Mouse (Mus musculus) heart, embryonic 10.5 days (tissue): ENCODE measurements around the gene Mtus2. TPM values are rescaled to one million over a fixed set of nuclear protein-coding genes. Genes with fewer than 3 reads are reported as not detected.

Source experiments
- DNase-seq: peaks from one replicate; pipeline ENCODE4 v3.0.0-alpha.2; 2017; ENCODE audit warnings: low spot score
- H3K27ac ChIP-seq: fragments of 300-500 bp; sonication (generic); 2 replicates; pipeline ENCODE4 v1.5.1; 2016; ENCODE audit warnings: mild to moderate bottlenecking
- H3K27me3 ChIP-seq: fragments of 300-500 bp; sonication (generic); 2 replicates; pipeline ENCODE4 v1.6.1; 2016; ENCODE audit warnings: mild to moderate bottlenecking; ENCODE audit not compliant: poor library complexity, insufficient read depth, severe bottlenecking
- H3K36me3 ChIP-seq: fragments of 300-500 bp; sonication (generic); 2 replicates; pipeline ENCODE4 v1.6.1; 2016; ENCODE audit warnings: mild to moderate bottlenecking, moderate library complexity
- H3K4me1 ChIP-seq: fragments of 300-500 bp; sonication (generic); 2 replicates; pipeline ENCODE4 v1.6.1; 2016; ENCODE audit warnings: mild to moderate bottlenecking
- H3K4me3 ChIP-seq: fragments of 300-500 bp; sonication (generic); 2 replicates; pipeline ENCODE4 v1.5.1; 2016; ENCODE audit warnings: mild to moderate bottlenecking, moderate library complexity
- H3K9me3 ChIP-seq: fragments of 300-500 bp; sonication (generic); 2 replicates; pipeline ENCODE4 v1.6.1; 2016; ENCODE audit warnings: mild to moderate bottlenecking, moderate library complexity
- WGBS: fragments of 180-500 bp; shearing (Covaris S2); methylation state at CpG from one replicate; pipeline ENCODE4 v1.1.7; 2016; 5-methylcytosine and 5-hydroxymethylcytosine counted together
- polyA plus RNA-seq: library from polyadenylated mRNA; unstranded; fragments of >200 nt; fragmentation: Nextera tagmentation; extraction: Ambion mirVana; gene quantifications from 2 replicates; pipeline ENCODE4 v1.2.1, GENCODE M21; 2016

The Mtus2 gene
- polyA plus RNA-seq, 1 experiment from 2014 or later: 52.2 TPM

GRCm38 (mm10) chr5:148061869-148062268 is 104.7 kb downstream of the Mtus2 start:
- Histone ChIP-seq H3K27me3 (no peaks in the 10 kb centered on the region), H3K4me3 (no peak overlapping the region), H3K27ac (no peak overlapping the region), H3K4me1 (no peaks in the 10 kb centered on the region), H3K9me3 (no peaks in the 10 kb centered on the region), H3K36me3 (no peaks in the 10 kb centered on the region)
- DNase-seq: no peak
- WGBS: 83% methylated on average over 4 of the region's 4 CpGs

GRCm38 (mm10) chr5:148063745-148064144 is 106.6 kb downstream of the Mtus2 start:
- H3K4me1 ChIP-seq: no peaks in the 10 kb centered on the region

GRCm38 (mm10) chr5:148065251-148065650 is 108.1 kb downstream of the Mtus2 start:
- H3K27me3 ChIP-seq: no peaks in the 10 kb centered on the region
- no peaks in the 10 kb centered on the region for H3K4me1 ChIP-seq
- no peak for DNase-seq
- 79% methylated on average over 5 of the region's 5 CpGs for WGBS
- H3K4me3 ChIP-seq: no peak overlapping the region
- H3K9me3 ChIP-seq: no peaks in the 10 kb centered on the region
- H3K27ac ChIP-seq: no peak overlapping the region
- H3K36me3 ChIP-seq: no peaks in the 10 kb centered on the region

More at GRCm38 (mm10) chr5:148063745-148064144, 106.6 kb downstream of the Mtus2 start:
- 54% methylated on average over 3 of the region's 3 CpGs for WGBS
- DNase-seq: no peak
- H3K4me3 ChIP-seq: no peak overlapping the region
- no peak overlapping the region for H3K27ac ChIP-seq
- H3K27me3 ChIP-seq: no peaks in the 10 kb centered on the region
- H3K9me3 ChIP-seq: no peaks in the 10 kb centered on the region
- no peaks in the 10 kb centered on the region for H3K36me3 ChIP-seq

- 6% methylated on average over 4 of the region's 4 CpGs for WGBS
- Histone ChIP-seq H3K27me3 (no peaks in the 10 kb centered on the region), H3K36me3 (no peaks in the 10 kb centered on the region), H3K4me3 (no peak overlapping the region), H3K9me3 (no peaks in the 10 kb centered on the region; the same call in 1 of the 2 replicates), H3K27ac (no peak overlapping the region), H3K4me1 (no peaks in the 10 kb centered on the region)
- no peak for DNase-seq
These were observed 112.8 kb downstream of the Mtus2 start for GRCm38 (mm10) chr5:148069909-148070308.

GRCm38 (mm10) chr5:148071800-148072199 is 114.7 kb downstream of the Mtus2 start:
- Histone ChIP-seq H3K36me3 (no peaks in the 10 kb centered on the region), H3K27me3 (no peaks in the 10 kb centered on the region), H3K4me3 (no peak overlapping the region), H3K27ac (no peak overlapping the region), H3K9me3 (no peaks in the 10 kb centered on the region; the same call in 1 of the 2 replicates), H3K4me1 (no peaks in the 10 kb centered on the region)
- DNase-seq: no peak
- 4% methylated on average over 9 of the region's 9 CpGs for WGBS

- H3K36me3 ChIP-seq: no peaks in the 10 kb centered on the region
- H3K4me1 ChIP-seq: no peaks in the 10 kb centered on the region
- 84% methylated on average over 5 of the region's 5 CpGs for WGBS
- H3K9me3 ChIP-seq: no peaks in the 10 kb centered on the region; the same call in 1 of the 2 replicates
- no peak overlapping the region for H3K4me3 ChIP-seq
- no peak for DNase-seq
- H3K27ac ChIP-seq: no peak overlapping the region
- no peaks in the 10 kb centered on the region for H3K27me3 ChIP-seq
These were observed 116.3 kb downstream of the Mtus2 start for GRCm38 (mm10) chr5:148073461-148073860.

GRCm38 (mm10) chr5:148079732-148080131 is 122.6 kb downstream of the Mtus2 start:
- Histone ChIP-seq H3K27ac (no peak overlapping the region), H3K4me3 (no peak overlapping the region), H3K9me3 (peaks cover 3% of the 10 kb centered on the region; the same call in 1 of the 2 replicates), H3K27me3 (no peaks in the 10 kb centered on the region), H3K36me3 (no peaks in the 10 kb centered on the region), H3K4me1 (no peaks in the 10 kb centered on the region)
- WGBS: 79% methylated on average over 3 of the region's 3 CpGs
- DNase-seq: no peak

GRCm38 (mm10) chr5:148083541-148083940 is 126.4 kb downstream of the Mtus2 start:
- Histone ChIP-seq H3K27me3 (no peaks in the 10 kb centered on the region), H3K27ac (no peak overlapping the region), H3K9me3 (peaks cover 4% of the 10 kb centered on the region; the same call in 1 of the 2 replicates), H3K4me3 (no peak overlapping the region), H3K36me3 (no peaks in the 10 kb centered on the region), H3K4me1 (no peaks in the 10 kb centered on the region)
- no peak for DNase-seq
- 98% methylated on average over 1 of the region's 1 CpGs for WGBS

- no peaks in the 10 kb centered on the region for H3K4me1 ChIP-seq
- H3K27ac ChIP-seq: no peak overlapping the region
- no peak overlapping the region for H3K4me3 ChIP-seq
- no peak for DNase-seq
- no peaks in the 10 kb centered on the region for H3K36me3 ChIP-seq
- 82% methylated on average over 5 of the region's 5 CpGs for WGBS
- peaks cover 7% of the 10 kb centered on the region; the same call in 1 of the 2 replicates for H3K9me3 ChIP-seq
- H3K27me3 ChIP-seq: no peaks in the 10 kb centered on the region
These were observed 127.6 kb downstream of the Mtus2 start for GRCm38 (mm10) chr5:148084766-148085165.

- 0 out of 2 replicates have a peak, but pooled peaks cover 4% of the 10 kb centered on the region for H3K9me3 ChIP-seq
- H3K27me3 ChIP-seq: no peaks in the 10 kb centered on the region
- no peak for DNase-seq
- H3K4me3 ChIP-seq: no peak overlapping the region
- H3K4me1 ChIP-seq: no peaks in the 10 kb centered on the region
- no peaks in the 10 kb centered on the region for H3K36me3 ChIP-seq
- 70% methylated on average over 3 of the region's 3 CpGs for WGBS
- H3K27ac ChIP-seq: no peak overlapping the region
These were observed 130.7 kb downstream of the Mtus2 start for GRCm38 (mm10) chr5:148087796-148088195.

GRCm38 (mm10) chr5:148090191-148090821 is 133.2 kb downstream of the Mtus2 start:
- WGBS: 76% methylated on average over 11 of the region's 11 CpGs
- DNase-seq: no peak
- Histone ChIP-seq H3K9me3 (0 out of 2 replicates have a peak, but pooled peaks cover 4% of the 10 kb centered on the region), H3K27me3 (no peaks in the 10 kb centered on the region), H3K4me3 (no peak overlapping the region), H3K27ac (no peak overlapping the region), H3K36me3 (no peaks in the 10 kb centered on the region), H3K4me1 (no peaks in the 10 kb centered on the region)

GRCm38 (mm10) chr5:148094640-148095039 is 137.5 kb downstream of the Mtus2 start:
- Histone ChIP-seq H3K9me3 (no peaks in the 10 kb centered on the region), H3K27ac (no peak overlapping the region), H3K4me1 (no peaks in the 10 kb centered on the region), H3K36me3 (no peaks in the 10 kb centered on the region), H3K4me3 (no peak overlapping the region), H3K27me3 (no peaks in the 10 kb centered on the region)
- no peak for DNase-seq
- 54% methylated on average over 10 of the region's 10 CpGs for WGBS

- H3K4me1 ChIP-seq: no peaks in the 10 kb centered on the region
- H3K36me3 ChIP-seq: no peaks in the 10 kb centered on the region
- no peak overlapping the region for H3K4me3 ChIP-seq
- no peaks in the 10 kb centered on the region for H3K9me3 ChIP-seq
- H3K27ac ChIP-seq: no peak overlapping the region
- no peak for DNase-seq
- H3K27me3 ChIP-seq: no peaks in the 10 kb centered on the region
- WGBS: 86% methylated on average over 9 of the region's 9 CpGs
These were observed 142.2 kb downstream of the Mtus2 start for GRCm38 (mm10) chr5:148099356-148099755.

- no peaks in the 10 kb centered on the region for H3K4me1 ChIP-seq
- no peak overlapping the region for H3K4me3 ChIP-seq
- H3K9me3 ChIP-seq: no peaks in the 10 kb centered on the region
- H3K27me3 ChIP-seq: no peaks in the 10 kb centered on the region; the same call in 1 of the 2 replicates
- H3K27ac ChIP-seq: no peak overlapping the region
- WGBS: 77% methylated on average over 6 of the region's 6 CpGs
- H3K36me3 ChIP-seq: no peaks in the 10 kb centered on the region
- no peak for DNase-seq
These were observed 150.2 kb downstream of the Mtus2 start for GRCm38 (mm10) chr5:148107324-148107723.
